Mouse (Mus musculus) ES-Bruce4 (cell line): ENCODE measurements around the gene Mdm2.

ENCODE experiments used
- CTCF ChIP-seq: IDR thresholded peaks from one replicate; pipeline ENCODE4 v1.8.1; 2011; ENCODE audit warnings: low read depth, low read length
- EP300 ChIP-seq: IDR thresholded peaks from 2 replicates; pipeline ENCODE4 v1.6.1; 2011; ENCODE audit warnings: low read depth, low read length; ENCODE audit not compliant: insufficient read depth
- POLR2A ChIP-seq: IDR thresholded peaks from one replicate; pipeline ENCODE4 v1.8.1; 2011; ENCODE audit warnings: low read length; ENCODE audit not compliant: insufficient read depth

DNA sequence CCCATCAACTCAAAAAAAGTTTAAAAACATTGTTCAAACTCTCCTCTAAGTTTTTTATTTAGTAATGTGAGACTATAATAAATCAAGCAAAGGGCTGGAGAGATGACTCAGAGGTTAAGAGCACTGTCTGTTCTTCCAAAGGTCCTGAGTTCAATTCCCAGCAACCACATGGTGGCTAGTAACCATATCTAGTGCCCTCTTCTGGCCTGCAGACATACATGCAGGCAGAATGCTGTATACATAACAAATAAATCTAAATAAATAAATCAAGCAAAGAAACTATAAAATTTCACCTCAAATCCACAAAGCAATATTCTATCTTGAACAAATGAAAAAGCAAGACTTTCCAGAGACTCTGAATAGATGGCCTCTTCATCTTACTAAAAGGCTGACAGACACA, 18.4 kb downstream of the Mdm2 start:
- TF ChIP-seq CTCF (no peak), EP300 (no peak), POLR2A (no peak)
